Mouse (Mus musculus): ENCODE measurements around the gene Glrx. TPM values are rescaled to one million over a fixed set of nuclear protein-coding genes. Genes with fewer than 3 reads are reported as not detected.

Glrx gene
- total and polyA plus RNA-seq, 3 experiments: 21.2 to 65.5 (median 53.3) TPM

- Histone ChIP-seq H3K79me2 (replicated peaks; ENCODE audit: control insufficient read depth, extremely low read depth, insufficient read depth, poor library complexity, severe bottlenecking) (no peaks in the 10 kb centered on the region), H3K27ac (ENCODE audit: insufficient read depth, low read depth) (no peak overlapping the region), H3K36me3 (replicated peaks in 1 of 2; ENCODE audit: control insufficient read depth in 1 of 2, insufficient read depth in 1 of 2, low read length in 1 of 2) (no peaks in the 10 kb centered on the region), H3K9me3 (replicated peaks; ENCODE audit: low read length) (no peaks in the 10 kb centered on the region), H3K27me3 (replicated peaks) (no peaks in the 10 kb centered on the region), H3K4me2 (ENCODE audit: insufficient read depth, low read depth, poor library complexity, severe bottlenecking) (no peak overlapping the region), H3K4me3 (replicated peaks in 1 of 3; ENCODE audit: low read depth in 2 of 3, low read length in 2 of 3, poor library complexity in 1 of 3) (no peak overlapping the region), H3K4me1 (ENCODE audit: control insufficient read depth in 1 of 2, insufficient read depth in 2 of 2) (peaks cover 4 to 24% of the 10 kb centered on the region in 2 experiments; a peak in 3 of 4 replicates), H3K9ac (ENCODE audit: insufficient read depth, low read depth) (no peak overlapping the region)
- no peak for DNase-seq (ENCODE audit: extremely low read depth)
- in situ Hi-C loops (cut with MboI; ENCODE audit: low pct_ligation_motif_present, low pct_unique_long_range_greater_than_20kb, low sequenced_read_pairs): no loop called here
- dilution Hi-C loops (cut with MboI; ENCODE audit: extremely low pct_ligation_motif_present, extremely low pct_unique_long_range_greater_than_20kb, low sequenced_read_pairs): no loop called here
- no peak for TF ChIP-seq ZC3H11A (IDR thresholded peaks at IDR 0.05; ENCODE audit: low read depth, low read length)
- TF ChIP-seq POLR2AphosphoS2 (IDR thresholded peaks at IDR 0.05; ENCODE audit: low read depth, low read length): no peak
- TF ChIP-seq NELFE (IDR thresholded peaks at IDR 0.05; ENCODE audit: low read depth, low read length): no peak
- no peak for TF ChIP-seq RCOR1 (conservative IDR thresholded peaks at IDR 0.05; ENCODE audit: low read depth, low read length)
- TF ChIP-seq CTCF (conservative IDR thresholded peaks at IDR 0.05 in 1 of 2, IDR thresholded peaks at IDR 0.05 in 1 of 2; ENCODE audit: low read depth in 2 of 2, low read length in 2 of 2): no peak
- no peak for TF ChIP-seq TBP (conservative IDR thresholded peaks at IDR 0.05; ENCODE audit: low read depth, low read length)
- TF ChIP-seq KAT2A (IDR thresholded peaks at IDR 0.05; ENCODE audit: insufficient replicate concordance, low read length): no peak
- TF ChIP-seq IRF4 (IDR thresholded peaks at IDR 0.05; ENCODE audit: low read depth, low read length): no peak
- TF ChIP-seq MYC (IDR thresholded peaks at IDR 0.05; ENCODE audit: low read depth, low read length): no peak
- TF ChIP-seq POLR2A (IDR thresholded peaks at IDR 0.05; ENCODE audit: low read depth, low read length): no peak
- no peak for TF ChIP-seq TCF12 (IDR thresholded peaks at IDR 0.05; ENCODE audit: low read depth, low read length)
- no peak for TF ChIP-seq JUN (IDR thresholded peaks at IDR 0.05; ENCODE audit: insufficient read depth, low read depth, low read length)
These were observed 8.0 kb upstream of the Glrx start for GRCm38 (mm10) chr13:75831710-75832109.

- Histone ChIP-seq H3K4me2 (ENCODE audit: insufficient read depth, low read depth, poor library complexity, severe bottlenecking) (peak overlapping the region; percentile 50; the same call in 1 of the 2 replicates), H3K36me3 (replicated peaks in 1 of 2; ENCODE audit: control insufficient read depth in 1 of 2, insufficient read depth in 1 of 2, low read length in 1 of 2) (no peaks in the 10 kb centered on the region), H3K9ac (ENCODE audit: insufficient read depth, low read depth) (no peak overlapping the region), H3K27ac (ENCODE audit: insufficient read depth, low read depth) (no peak overlapping the region; the same call in 1 of the 2 replicates), H3K9me3 (replicated peaks; ENCODE audit: low read length) (no peaks in the 10 kb centered on the region), H3K4me1 (ENCODE audit: control insufficient read depth in 1 of 2, insufficient read depth in 2 of 2) (peaks cover 4 to 24% of the 10 kb centered on the region in 2 experiments; a peak in 3 of 4 replicates), H3K79me2 (replicated peaks; ENCODE audit: control insufficient read depth, extremely low read depth, insufficient read depth, poor library complexity, severe bottlenecking) (no peaks in the 10 kb centered on the region), H3K4me3 (replicated peaks in 1 of 3; ENCODE audit: low read depth in 2 of 3, low read length in 2 of 3, poor library complexity in 1 of 3) (no peak overlapping the region), H3K27me3 (replicated peaks) (no peaks in the 10 kb centered on the region)
- TF ChIP-seq IRF4 (IDR thresholded peaks at IDR 0.05; ENCODE audit: low read depth, low read length) (peak; percentile 91), JUN (IDR thresholded peaks at IDR 0.05; ENCODE audit: insufficient read depth, low read depth, low read length) (peak; percentile 69), JUND (conservative IDR thresholded peaks at IDR 0.05; ENCODE audit: low read depth, low read length) (peak; percentile 90), EP300 (IDR thresholded peaks at IDR 0.05; ENCODE audit: low read length) (peak; percentile 87), NELFE (IDR thresholded peaks at IDR 0.05; ENCODE audit: low read depth, low read length) (no peak)
- in situ Hi-C loops (cut with MboI; ENCODE audit: low pct_ligation_motif_present, low pct_unique_long_range_greater_than_20kb, low sequenced_read_pairs) (no loop called here), dilution Hi-C loops (cut with MboI; ENCODE audit: extremely low pct_ligation_motif_present, extremely low pct_unique_long_range_greater_than_20kb, low sequenced_read_pairs) (no loop called here)
- DNase-seq (ENCODE audit: extremely low read depth): peak; percentile 40
These were observed 7.0 kb upstream of the Glrx start for GRCm38 (mm10) chr13:75832697-75833096.

- H3K9me3 ChIP-seq (replicated peaks; ENCODE audit: low read length): no peaks in the 10 kb centered on the region
- no peak overlapping the region for H3K4me2 ChIP-seq (ENCODE audit: insufficient read depth, low read depth, poor library complexity, severe bottlenecking)
- H3K9ac ChIP-seq (ENCODE audit: insufficient read depth, low read depth): no peak overlapping the region
- DNase-seq (ENCODE audit: extremely low read depth): no peak
- H3K36me3 ChIP-seq (replicated peaks in 1 of 2; ENCODE audit: control insufficient read depth in 1 of 2, insufficient read depth in 1 of 2, low read length in 1 of 2): no peaks in the 10 kb centered on the region
- in situ Hi-C loops (cut with MboI; ENCODE audit: low pct_ligation_motif_present, low pct_unique_long_range_greater_than_20kb, low sequenced_read_pairs): no loop called here
- TF ChIP-seq ZNF384 (IDR thresholded peaks at IDR 0.05; ENCODE audit: low read depth, low read length): no peak
- TF ChIP-seq ETS1 (conservative IDR thresholded peaks at IDR 0.05; ENCODE audit: low read depth, low read length): no peak
- no peak for TF ChIP-seq MYC (IDR thresholded peaks at IDR 0.05; ENCODE audit: low read depth, low read length)
- no peak for TF ChIP-seq E2F4 (IDR thresholded peaks at IDR 0.05; ENCODE audit: insufficient replicate concordance, low read depth, low read length)
- no peak for TF ChIP-seq NRF1 (IDR thresholded peaks at IDR 0.05; ENCODE audit: low read depth, low read length)
- TF ChIP-seq SMC3 (IDR thresholded peaks at IDR 0.05; ENCODE audit: low read depth, low read length): no peak
- TF ChIP-seq ELF1 (IDR thresholded peaks at IDR 0.05; ENCODE audit: low read depth, low read length): no peak
- TF ChIP-seq JUND (conservative IDR thresholded peaks at IDR 0.05; ENCODE audit: low read depth, low read length): no peak
- no peak for TF ChIP-seq RCOR1 (conservative IDR thresholded peaks at IDR 0.05; ENCODE audit: low read depth, low read length)
- TF ChIP-seq GABPA (IDR thresholded peaks at IDR 0.05; ENCODE audit: insufficient replicate concordance, low read depth, low read length): no peak
- no peak for TF ChIP-seq NELFE (IDR thresholded peaks at IDR 0.05; ENCODE audit: low read depth, low read length)
- TF ChIP-seq MAFK (IDR thresholded peaks at IDR 0.05; ENCODE audit: insufficient replicate concordance, low read length): no peak
- TF ChIP-seq BHLHE40 (IDR thresholded peaks at IDR 0.05; ENCODE audit: low read depth, low read length): no peak
- no peaks in the 10 kb centered on the region for H3K27me3 ChIP-seq (replicated peaks)
- peaks cover 4 to 27% of the 10 kb centered on the region in 2 experiments; a peak in 3 of 4 replicates for H3K4me1 ChIP-seq (ENCODE audit: control insufficient read depth in 1 of 2, insufficient read depth in 2 of 2)
- dilution Hi-C loops (cut with MboI; ENCODE audit: extremely low pct_ligation_motif_present, extremely low pct_unique_long_range_greater_than_20kb, low sequenced_read_pairs): no loop called here
- H3K27ac ChIP-seq (ENCODE audit: insufficient read depth, low read depth): no peak overlapping the region
- no peaks in the 10 kb centered on the region for H3K79me2 ChIP-seq (replicated peaks; ENCODE audit: control insufficient read depth, extremely low read depth, insufficient read depth, poor library complexity, severe bottlenecking)
- no peak overlapping the region for H3K4me3 ChIP-seq (replicated peaks in 1 of 3; ENCODE audit: low read depth in 2 of 3, low read length in 2 of 3, poor library complexity in 1 of 3)
These were observed 6.2 kb upstream of the Glrx start for GRCm38 (mm10) chr13:75833499-75833898.
